Mouse (Mus musculus): ENCODE measurements around the gene Ism2. TPM values are rescaled to one million over a fixed set of nuclear protein-coding genes. Genes with fewer than 3 reads are reported as not detected.
"Not testable (repeated sequence)": the region's sequence is repeated elsewhere in the genome, so short reads cannot be mapped to it uniquely, and the experiment has no call there.

Gene Ism2
- polyA plus RNA-seq, 1 experiment from 2014 or later = 0.70 TPM

GRCm38 (mm10) chr12:87317951-87318350 lies 18.4 kb upstream of the Ism2 start:
- Histone ChIP-seq H3K4me1 (ENCODE audit: control insufficient read depth in 2 of 2, insufficient read depth in 2 of 2, low read length in 2 of 2) (no peaks in the 10 kb centered on the region), H3K27ac (replicated peaks in 1 of 2; ENCODE audit: control insufficient read depth in 1 of 2, insufficient read depth in 1 of 2, low read depth in 2 of 2, low read length in 2 of 2) (no peak overlapping the region), H3K36me3 (ENCODE audit: control insufficient read depth, insufficient read depth, low read length) (peaks cover 3% of the 10 kb centered on the region), H3K27me3 (ENCODE audit: control insufficient read depth, insufficient read depth, low read length) (no peaks in the 10 kb centered on the region), H3K4me2 (ENCODE audit: low read length) (no peak overlapping the region), H3K9me3 (ENCODE audit: control insufficient read depth, low read length) (no peaks in the 10 kb centered on the region), H3K9ac (ENCODE audit: low read length) (no peak overlapping the region), H3K4me3 (ENCODE audit: control insufficient read depth in 1 of 2, insufficient read depth in 1 of 2, low read depth in 1 of 2, low read length in 2 of 2) (no peak overlapping the region)
- no peak for ATAC-seq (ENCODE audit: insufficient number of reproducible peaks, insufficient read depth, low FRiP score, low read depth)
- 80% methylated on average over 1 of the region's 1 CpGs for WGBS

- Histone ChIP-seq H3K4me1 (ENCODE audit: control insufficient read depth in 2 of 2, insufficient read depth in 2 of 2, low read length in 2 of 2) (no peaks in the 10 kb centered on the region), H3K36me3 (ENCODE audit: control insufficient read depth, insufficient read depth, low read length) (peaks cover 47% of the 10 kb centered on the region), H3K9ac (ENCODE audit: low read length) (no peak overlapping the region), H3K27ac (replicated peaks in 1 of 2; ENCODE audit: control insufficient read depth in 1 of 2, insufficient read depth in 1 of 2, low read depth in 2 of 2, low read length in 2 of 2) (no peak overlapping the region), H3K4me2 (ENCODE audit: low read length) (no peak overlapping the region), H3K9me3 (ENCODE audit: control insufficient read depth, low read length) (no peaks in the 10 kb centered on the region), H3K4me3 (ENCODE audit: control insufficient read depth in 1 of 2, insufficient read depth in 1 of 2, low read depth in 1 of 2, low read length in 2 of 2) (no peak overlapping the region), H3K27me3 (ENCODE audit: control insufficient read depth, insufficient read depth, low read length) (no peaks in the 10 kb centered on the region)
- no peak for ATAC-seq (ENCODE audit: insufficient number of reproducible peaks, insufficient read depth, low FRiP score, low read depth)
- 77% methylated on average over 2 of the region's 2 CpGs for WGBS
Measured at GRCm38 (mm10) chr12:87313098-87313497, 13.6 kb upstream of the Ism2 start.

- H3K4me1 ChIP-seq (ENCODE audit: control insufficient read depth in 2 of 2, insufficient read depth in 2 of 2, low read length in 2 of 2) = peaks cover 4 to 10% of the 10 kb centered on the region in 2 experiments; a peak in 2 of 4 replicates
- not testable (repeated sequence) for H3K9ac ChIP-seq (ENCODE audit: low read length); H3K27me3 ChIP-seq (ENCODE audit: control insufficient read depth, insufficient read depth, low read length); H3K4me3 ChIP-seq (ENCODE audit: control insufficient read depth in 1 of 2, insufficient read depth in 1 of 2, low read depth in 1 of 2, low read length in 2 of 2); ATAC-seq (ENCODE audit: insufficient number of reproducible peaks, insufficient read depth, low FRiP score, low read depth); H3K27ac ChIP-seq (replicated peaks in 1 of 2; ENCODE audit: control insufficient read depth in 1 of 2, insufficient read depth in 1 of 2, low read depth in 2 of 2, low read length in 2 of 2); H3K4me2 ChIP-seq (ENCODE audit: low read length); H3K9me3 ChIP-seq (ENCODE audit: control insufficient read depth, low read length)
- H3K36me3 ChIP-seq (ENCODE audit: control insufficient read depth, insufficient read depth, low read length) = peaks cover 34% of the 10 kb centered on the region
- WGBS = 70% methylated on average over 4 of the region's 4 CpGs
Measured at GRCm38 (mm10) chr12:87306584-87306844, 7.0 kb upstream of the Ism2 start.

GRCm38 (mm10) chr12:87305767-87306583 lies 6.5 kb upstream of the Ism2 start:
- 33% methylated on average over 13 of the region's 13 CpGs for WGBS
- Histone ChIP-seq H3K4me1 (ENCODE audit: control insufficient read depth in 2 of 2, insufficient read depth in 2 of 2, low read length in 2 of 2) (peaks cover 4 to 10% of the 10 kb centered on the region in 2 experiments; a peak in 2 of 4 replicates), H3K4me2 (ENCODE audit: low read length) (no peak overlapping the region; the same call in 1 of the 2 replicates), H3K27ac (replicated peaks in 1 of 2; ENCODE audit: control insufficient read depth in 1 of 2, insufficient read depth in 1 of 2, low read depth in 2 of 2, low read length in 2 of 2) (no peak overlapping the region), H3K4me3 (ENCODE audit: control insufficient read depth in 1 of 2, insufficient read depth in 1 of 2, low read depth in 1 of 2, low read length in 2 of 2) (no peak overlapping the region), H3K9ac (ENCODE audit: low read length) (no peak overlapping the region), H3K9me3 (ENCODE audit: control insufficient read depth, low read length) (no peaks in the 10 kb centered on the region), H3K27me3 (ENCODE audit: control insufficient read depth, insufficient read depth, low read length) (no peaks in the 10 kb centered on the region), H3K36me3 (ENCODE audit: control insufficient read depth, insufficient read depth, low read length) (peaks cover 30% of the 10 kb centered on the region)
- no peak for ATAC-seq (ENCODE audit: insufficient number of reproducible peaks, insufficient read depth, low FRiP score, low read depth)

GRCm38 (mm10) chr12:87301189-87301588 lies 1.7 kb upstream of the Ism2 start:
- Histone ChIP-seq H3K27ac (replicated peaks in 1 of 2; ENCODE audit: control insufficient read depth in 1 of 2, insufficient read depth in 1 of 2, low read depth in 2 of 2, low read length in 2 of 2) (no peak overlapping the region), H3K4me1 (ENCODE audit: control insufficient read depth in 2 of 2, insufficient read depth in 2 of 2, low read length in 2 of 2) (peaks cover 10 to 16% of the 10 kb centered on the region in 2 experiments; a peak in 3 of 4 replicates), H3K4me3 (ENCODE audit: control insufficient read depth in 1 of 2, insufficient read depth in 1 of 2, low read depth in 1 of 2, low read length in 2 of 2) (no peak overlapping the region), H3K9me3 (ENCODE audit: control insufficient read depth, low read length) (no peaks in the 10 kb centered on the region), H3K9ac (ENCODE audit: low read length) (no peak overlapping the region), H3K36me3 (ENCODE audit: control insufficient read depth, insufficient read depth, low read length) (no peaks in the 10 kb centered on the region), H3K27me3 (ENCODE audit: control insufficient read depth, insufficient read depth, low read length) (no peaks in the 10 kb centered on the region; the same call in 1 of the 2 replicates), H3K4me2 (ENCODE audit: low read length) (no peak overlapping the region)
- no peak for ATAC-seq (ENCODE audit: insufficient number of reproducible peaks, insufficient read depth, low FRiP score, low read depth)
- WGBS = 50% methylated on average over 4 of the region's 4 CpGs

GRCm38 (mm10) chr12:87300441-87300690 lies 861 bp upstream of the Ism2 start:
- H3K27ac ChIP-seq (replicated peaks in 1 of 2; ENCODE audit: control insufficient read depth in 1 of 2, insufficient read depth in 1 of 2, low read depth in 2 of 2, low read length in 2 of 2) = no peak overlapping the region
- H3K9ac ChIP-seq (ENCODE audit: low read length) = peak overlapping the region; percentile 78
- H3K9me3 ChIP-seq (ENCODE audit: control insufficient read depth, low read length) = no peaks in the 10 kb centered on the region
- peaks cover 5 to 8% of the 10 kb centered on the region in 2 experiments; a peak in 2 of 4 replicates for H3K4me1 ChIP-seq (ENCODE audit: control insufficient read depth in 2 of 2, insufficient read depth in 2 of 2, low read length in 2 of 2)
- ATAC-seq (ENCODE audit: insufficient number of reproducible peaks, insufficient read depth, low FRiP score, low read depth) = no peak
- H3K4me2 ChIP-seq (ENCODE audit: low read length) = peak overlapping the region; percentile 98
- H3K36me3 ChIP-seq (ENCODE audit: control insufficient read depth, insufficient read depth, low read length) = no peaks in the 10 kb centered on the region
- WGBS = 1% methylated on average over 9 of the region's 9 CpGs
- H3K4me3 ChIP-seq (ENCODE audit: control insufficient read depth in 1 of 2, insufficient read depth in 1 of 2, low read depth in 1 of 2, low read length in 2 of 2) = peak overlapping the region; percentile 55 to 80
- no peaks in the 10 kb centered on the region; the same call in 1 of the 2 replicates for H3K27me3 ChIP-seq (ENCODE audit: control insufficient read depth, insufficient read depth, low read length)

GRCm38 (mm10) chr12:87299037-87299656 lies 358 bp downstream of the Ism2 start:
- 9% methylated on average over 29 of the region's 29 CpGs for WGBS
- H3K9me3 ChIP-seq (ENCODE audit: control insufficient read depth, low read length) = no peaks in the 10 kb centered on the region

More at GRCm38 (mm10) chr12:87299037-87299656, 358 bp downstream of the Ism2 start:
- Histone ChIP-seq H3K27ac (replicated peaks in 1 of 2; ENCODE audit: control insufficient read depth in 1 of 2, insufficient read depth in 1 of 2, low read depth in 2 of 2, low read length in 2 of 2) (no peak overlapping the region), H3K4me2 (ENCODE audit: low read length) (peak overlapping the region; percentile 98), H3K4me1 (ENCODE audit: control insufficient read depth in 2 of 2, insufficient read depth in 2 of 2, low read length in 2 of 2) (peaks cover 5 to 7% of the 10 kb centered on the region in 2 experiments; a peak in 2 of 4 replicates), H3K27me3 (ENCODE audit: control insufficient read depth, insufficient read depth, low read length) (no peaks in the 10 kb centered on the region; the same call in 1 of the 2 replicates), H3K9ac (ENCODE audit: low read length) (peak overlapping the region; percentile 78), H3K4me3 (ENCODE audit: control insufficient read depth in 1 of 2, insufficient read depth in 1 of 2, low read depth in 1 of 2, low read length in 2 of 2) (peak overlapping the region; percentile 55 to 80), H3K36me3 (ENCODE audit: control insufficient read depth, insufficient read depth, low read length) (no peaks in the 10 kb centered on the region)
- no peak; the same call in 1 of the 2 replicates for ATAC-seq (ENCODE audit: insufficient number of reproducible peaks, insufficient read depth, low FRiP score, low read depth)
